Mouse (Mus musculus): ENCODE data around the gene Olfr399.

Gene Olfr399

DNA sequence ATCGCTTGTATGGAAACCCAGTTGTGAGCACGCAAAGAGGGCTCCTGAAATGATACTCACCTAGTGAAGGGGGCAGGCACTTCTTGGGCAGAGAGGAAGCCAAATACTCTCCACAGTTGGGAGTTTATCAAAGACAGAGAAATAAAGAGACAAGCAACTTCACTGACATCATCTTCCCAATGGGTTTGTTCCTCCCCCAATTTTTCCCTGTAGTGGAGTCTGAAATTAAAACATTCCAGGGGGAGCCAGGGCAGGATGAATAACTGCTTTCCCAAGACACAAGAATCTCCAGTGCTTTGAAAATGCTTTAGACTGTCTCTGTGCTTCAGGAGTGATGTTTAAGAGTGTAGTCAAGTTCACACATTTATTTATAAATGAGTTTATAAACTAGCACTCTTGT lies at the start of gene Olfr399, which contains the start of gene Olfr139:
TSS of gene Olfr399 (minus strand) at position 165 of the 400 bp plus-strand sequence.
TSS of gene Olfr139 (minus strand) at position 101 of the 400 bp plus-strand sequence.
- no peak for DNase-seq (ENCODE audit: inconsistent age in 2 of 2, low spot score in 1 of 2)

DNA sequence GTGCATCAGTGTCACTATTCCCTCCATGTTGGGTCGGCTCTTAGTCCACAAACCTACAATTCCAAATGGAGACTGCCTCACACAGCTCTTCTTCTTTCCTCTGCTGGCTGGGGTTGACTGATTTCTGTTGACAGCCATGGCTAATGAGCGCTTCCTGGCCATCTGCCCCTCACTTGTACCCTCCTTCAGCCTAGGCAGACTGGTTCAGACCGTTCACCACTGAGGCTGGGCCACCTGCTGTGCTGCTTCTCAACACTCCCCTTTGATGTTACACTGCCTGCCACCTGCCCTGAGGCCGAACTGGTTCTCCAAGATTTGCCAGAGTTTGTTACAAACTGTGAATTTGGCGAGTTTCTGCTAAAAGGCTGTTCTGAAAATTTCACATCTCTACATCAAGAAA lies 48.7 kb upstream of the Olfr399 start:
- no peak for DNase-seq (ENCODE audit: inconsistent age in 2 of 2, low spot score in 1 of 2)

DNA sequence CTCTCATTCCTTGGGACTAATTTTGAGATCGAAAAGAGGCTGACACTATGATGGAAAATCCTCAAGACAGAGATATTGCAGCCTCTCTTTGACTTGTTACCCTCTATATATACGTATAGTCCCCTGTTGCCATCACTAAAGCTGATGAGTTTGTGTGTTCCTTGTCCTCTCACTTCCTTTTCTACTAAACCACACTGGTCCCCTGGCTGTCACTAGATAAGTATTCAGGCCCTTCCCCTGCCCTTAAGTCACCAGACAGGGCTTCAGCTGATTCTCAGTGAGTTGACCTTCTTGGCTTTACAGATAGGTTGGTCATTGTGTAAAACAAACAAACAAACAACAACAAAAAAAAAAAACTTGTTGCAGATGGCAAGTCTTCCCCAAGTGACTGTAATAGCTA lies 45.1 kb upstream of the Olfr399 start:
- DNase-seq (ENCODE audit: inconsistent age in 2 of 2, low spot score in 1 of 2) = no peak

DNA sequence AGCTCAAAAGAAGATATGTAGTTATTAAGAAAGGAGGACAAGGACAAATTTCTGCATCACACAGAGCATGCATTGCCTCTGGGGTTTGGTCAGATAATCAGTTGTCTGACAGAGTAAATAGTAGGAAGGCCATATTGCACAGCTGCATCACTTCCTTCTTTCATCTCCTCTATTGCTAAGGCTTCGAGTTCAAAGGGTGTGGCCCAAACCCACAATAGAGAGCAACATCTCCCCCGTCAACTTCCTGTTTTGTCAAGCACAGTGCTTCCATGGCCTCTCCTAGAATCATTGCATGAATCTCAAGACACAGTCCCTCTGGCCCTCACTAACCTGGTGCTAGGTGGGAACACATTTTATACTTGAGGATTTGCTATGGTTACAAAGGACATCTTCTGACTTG lies 44.3 kb upstream of the Olfr399 start:
- no peak for DNase-seq (ENCODE audit: inconsistent age in 2 of 2, low spot score in 1 of 2)

DNA sequence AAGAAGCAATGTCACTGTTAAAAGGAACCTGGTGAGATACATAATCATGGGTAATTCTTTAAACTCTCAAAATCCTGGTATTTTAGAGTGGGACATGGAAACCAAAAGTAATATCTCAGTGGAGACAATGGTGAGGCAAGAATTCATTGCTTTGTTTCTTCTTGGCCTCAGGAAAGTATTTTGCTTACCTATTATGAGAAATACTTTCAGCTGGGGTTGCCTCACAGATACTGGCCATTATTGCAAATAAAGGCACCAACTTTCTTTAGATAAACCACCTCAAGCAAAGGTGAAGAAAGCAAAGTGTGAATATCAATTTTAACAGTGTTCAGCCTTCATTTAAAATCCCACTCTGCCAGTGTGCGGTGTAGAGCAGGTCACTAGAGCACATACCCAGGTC lies 13.2 kb upstream of the Olfr399 start, which contains the start of gene Zfp616:
TSS of gene Zfp616 (plus strand) at position 301 of the 400 bp plus-strand sequence.
- DNase-seq (ENCODE audit: inconsistent age in 2 of 2, low spot score in 1 of 2) = no peak

DNA sequence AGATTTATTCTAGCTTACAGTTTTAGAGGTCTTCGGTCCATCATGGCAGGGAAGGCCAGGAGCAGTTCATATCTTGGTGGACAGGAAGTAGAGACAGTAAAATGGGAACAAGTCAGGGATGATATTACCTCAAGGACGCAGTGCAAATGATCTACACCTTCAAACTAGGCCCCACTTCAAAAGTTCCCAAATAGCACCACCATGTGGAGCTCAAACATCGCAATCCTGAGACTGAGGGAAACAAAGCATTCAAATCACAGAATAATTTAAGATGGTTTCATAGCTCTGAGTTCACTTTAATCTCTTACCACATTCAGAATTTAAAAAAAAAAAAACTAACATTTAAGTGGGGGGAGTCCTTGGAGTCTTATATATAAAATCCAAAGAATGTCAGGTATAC lies 5.1 kb downstream of the Olfr399 start:
- DNase-seq (ENCODE audit: inconsistent age in 2 of 2, low spot score in 1 of 2) = no peak
